Comparison of ENCODE assay signal across 8 mouse cellular contexts in the genomic region with DNA sequence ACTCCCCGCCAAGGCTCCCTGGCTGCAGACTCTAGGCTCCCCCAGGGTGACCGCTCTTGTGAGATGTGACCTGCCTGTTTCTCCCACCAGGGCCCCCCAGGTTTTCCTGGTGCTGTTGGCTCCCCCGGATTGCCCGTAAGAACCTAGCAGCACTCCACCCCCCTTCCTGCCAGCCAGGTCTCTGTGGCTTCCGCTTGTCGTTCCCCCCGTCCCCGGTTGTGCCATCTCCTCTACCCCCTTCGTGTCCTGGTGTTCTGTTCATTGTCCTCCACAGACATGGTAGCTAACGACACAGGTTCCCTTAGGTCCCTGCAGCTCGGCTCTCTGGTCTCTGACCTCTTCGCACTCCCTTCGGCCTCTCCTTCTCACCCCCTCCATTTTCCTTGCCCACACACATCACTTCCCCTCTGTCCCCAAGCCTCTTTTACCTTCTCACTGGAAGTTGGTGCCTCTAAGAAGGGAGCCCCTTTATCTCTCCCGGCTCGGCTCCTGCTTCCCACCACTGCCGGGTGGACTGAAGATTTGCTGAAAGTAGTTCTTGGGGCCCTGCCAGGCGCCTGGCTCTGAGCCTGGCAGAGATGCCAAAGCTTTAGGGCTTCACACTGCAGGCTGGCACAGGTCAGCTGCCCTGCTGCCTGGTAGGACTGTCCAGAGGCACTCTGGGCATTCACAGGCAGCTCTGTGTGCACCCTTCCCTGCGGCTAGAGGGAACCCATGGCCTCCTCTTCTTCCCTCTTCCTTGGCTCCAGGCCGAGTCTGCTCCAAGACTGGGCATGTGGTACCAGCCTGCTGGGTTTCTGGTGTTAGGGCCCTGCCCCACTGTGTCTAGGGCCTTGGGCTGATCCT. TPM values are rescaled to one million over a fixed set of nuclear protein-coding genes. Genes with fewer than 3 reads are reported as not detected.
DNase-seq lines count a peak whose midpoint lies in the region; ATAC-seq lines count a peak whose summit lies in the region.
"Had no signal": no experiment of that assay in that cellular context is flagged by ENCODE, and none has a peak within 500 bp of the region (broad histone marks: within the 10 kb centered on the region; RNA-seq: fewer than 3 reads in every experiment).

No protein-coding gene starts in this region.

- no peak overlapping the region for H3K27ac ChIP-seq in midbrain, embryonic 13.5 days
- H3K27ac ChIP-seq: liver, embryonic 15.5 days had no signal

- DNase-seq in 3134 (ENCODE audit: extremely low read depth, insufficient read length, low spot score) (peak; percentile 78), liver (no peak)
- peak; percentile 82 to 85 for DNase-seq in cerebellum, postnatal 36 days
- DNase-seq in heart, adult 9 months (ENCODE audit: low spot score in 2 of 2) = peak; percentile 37 to 61
- DNase-seq in layer of hippocampus, adult 18-20 months (ENCODE audit: low spot score in 2 of 2) = peak; percentile 35 to 65

- no peaks in the 10 kb centered on the region for H3K9me3 ChIP-seq in midbrain, embryonic 13.5 days
- H3K9me3 ChIP-seq: liver, embryonic 15.5 days had no signal

- no peaks in the 10 kb centered on the region for H3K36me3 ChIP-seq in midbrain, embryonic 13.5 days
- H3K36me3 ChIP-seq: liver, embryonic 15.5 days had no signal

- no peak overlapping the region for H3K4me3 ChIP-seq in midbrain, embryonic 13.5 days (replicated peaks)
- H3K4me3 ChIP-seq: liver, embryonic 15.5 days had no signal

- H3K27me3 ChIP-seq in midbrain, embryonic 13.5 days = peaks cover 17% of the 10 kb centered on the region

- peaks cover 36% of the 10 kb centered on the region for H3K4me1 ChIP-seq in midbrain, embryonic 13.5 days (replicated peaks)
- H3K4me1 ChIP-seq: liver, embryonic 15.5 days had no signal

- 78% methylated on average over 19 of the region's 19 CpGs for WGBS in midbrain, embryonic 13.5 days

- H3K9ac ChIP-seq in midbrain, embryonic 13.5 days (replicated peaks) = no peak overlapping the region
- H3K9ac ChIP-seq: liver, embryonic 15.5 days had no signal

- no peak overlapping the region for H3K4me2 ChIP-seq in midbrain, embryonic 13.5 days (replicated peaks)
- H3K4me2 ChIP-seq: liver, embryonic 15.5 days had no signal

- ATAC-seq in CD4-positive, CD25-positive, alpha-beta regulatory T cell, adult 4 months = peak; percentile 41
- peak; percentile 32 for ATAC-seq in midbrain, embryonic 13.5 days

RNA-seq across cellular contexts. Expression of a gene that starts 20.8 kb away (rescaled TPM):
- 10 to 100 TPM; 35.0 to 38.4 TPM for polyA plus RNA-seq in CD4-positive, CD25-positive, alpha-beta regulatory T cell, adult 4 months (2017; shearing (Covaris generic))
- 10 to 100 TPM; 71.9 to 72.0 TPM for total RNA-seq in layer of hippocampus, adult 18-20 months (2021)
- 65.3 and 72.0 TPM in 2 replicates for polyA plus RNA-seq in midbrain, embryonic 13.5 days (2015; fragmentation: Nextera tagmentation; extraction: Ambion mirVana)

RNA-seq across cellular contexts. Expression of a gene that starts 33.9 kb away (rescaled TPM):
- not detected for polyA plus RNA-seq in CD4-positive, CD25-positive, alpha-beta regulatory T cell, adult 4 months (2017; shearing (Covaris generic))
- total RNA-seq in layer of hippocampus, adult 18-20 months (2021) = 10 to 100 TPM; 11.3 to 12.2 TPM
- 2.9 and 3.4 TPM in 2 replicates for polyA plus RNA-seq in midbrain, embryonic 13.5 days (2015; fragmentation: Nextera tagmentation; extraction: Ambion mirVana)

RNA-seq across cellular contexts. Expression of a gene that starts 57.6 kb away (rescaled TPM):
- polyA plus RNA-seq in CD4-positive, CD25-positive, alpha-beta regulatory T cell, adult 4 months (2017; shearing (Covaris generic)) = not detected
- total RNA-seq in layer of hippocampus, adult 18-20 months (2021) = 1 to 10 TPM; 1.6 to 2.3 TPM
- polyA plus RNA-seq in midbrain, embryonic 13.5 days (2015; fragmentation: Nextera tagmentation; extraction: Ambion mirVana) = 0.41 and 0.94 TPM in 2 replicates
- polyA plus RNA-seq: liver, embryonic 15.5 days had no signal
